Mouse (Mus musculus): ENCODE results near the gene Phkg1.
"Not testable (repeated sequence)": the region's sequence is repeated elsewhere in the genome, so short reads cannot be mapped to it uniquely, and the experiment has no call there.

Phkg1 gene

GRCm38 (mm10) chr5:129898449-129898848 lies at the start of gene Phkg1:
TSS of gene Phkg1 (minus strand) at chr5:129898549.
- DNase-seq: no peak

GRCm38 (mm10) chr5:129947528-129948033 lies 49.2 kb upstream of the Phkg1 start:
- DNase-seq: no peak

- no peak for DNase-seq
These were observed 45.1 kb upstream of the Phkg1 start for GRCm38 (mm10) chr5:129943402-129943801.

- peak; percentile 36 for DNase-seq
These were observed 44.0 kb upstream of the Phkg1 start for GRCm38 (mm10) chr5:129942073-129942939.

GRCm38 (mm10) chr5:129941495-129942045 lies 43.2 kb upstream of the Phkg1 start, which contains the start of gene Vkorc1l1:
TSS of gene Vkorc1l1 (plus strand) at chr5:129941970.
- DNase-seq: peak; percentile 99

- no peak for DNase-seq
These were observed 42.6 kb upstream of the Phkg1 start for GRCm38 (mm10) chr5:129940736-129941494.

- DNase-seq: no peak
These were observed 41.9 kb upstream of the Phkg1 start for GRCm38 (mm10) chr5:129940281-129940680.

- no peak for DNase-seq
These were observed 38.6 kb upstream of the Phkg1 start for GRCm38 (mm10) chr5:129936941-129937340.

- DNase-seq: peak; percentile 63
These were observed 31.8 kb upstream of the Phkg1 start for GRCm38 (mm10) chr5:129929924-129930855.

GRCm38 (mm10) chr5:129925933-129926332 lies 27.6 kb upstream of the Phkg1 start:
- DNase-seq: no peak

- DNase-seq: no peak
These were observed 26.6 kb upstream of the Phkg1 start for GRCm38 (mm10) chr5:129924820-129925452.

- no peak for DNase-seq
These were observed 23.6 kb upstream of the Phkg1 start for GRCm38 (mm10) chr5:129921972-129922371.

GRCm38 (mm10) chr5:129919320-129919719 lies 21.0 kb upstream of the Phkg1 start:
- DNase-seq: no peak

GRCm38 (mm10) chr5:129918752-129919151 lies 20.4 kb upstream of the Phkg1 start:
- no peak for DNase-seq

GRCm38 (mm10) chr5:129918065-129918651 lies 19.8 kb upstream of the Phkg1 start:
- DNase-seq: no peak

- DNase-seq: not testable (repeated sequence)
These were observed 17.1 kb upstream of the Phkg1 start for GRCm38 (mm10) chr5:129915491-129915890.

GRCm38 (mm10) chr5:129914024-129914423 lies 15.7 kb upstream of the Phkg1 start:
- DNase-seq: peak; percentile 52

- DNase-seq: no peak
These were observed 11.2 kb upstream of the Phkg1 start for GRCm38 (mm10) chr5:129909591-129909990.

- DNase-seq: no peak
These were observed 10.8 kb upstream of the Phkg1 start for GRCm38 (mm10) chr5:129909147-129909546.

- DNase-seq: peak; percentile 96
These were observed 10.1 kb upstream of the Phkg1 start, which contains the start of gene Nupr1l for GRCm38 (mm10) chr5:129908242-129908965. TSS of gene Nupr1l (plus strand) at chr5:129908540.

All from lung, postnatal 10 days (tissue).